Comparison of ENCODE assay signal across 9 mouse cellular contexts in genomic region chr9:90198531-90199449, GRCm38 (mm10). TPM values are rescaled to one million over a fixed set of nuclear protein-coding genes. Genes with fewer than 3 reads are reported as not detected.
DNase-seq lines count a peak whose midpoint lies in the region; ATAC-seq and TF ChIP-seq lines count a peak whose summit lies in the region.
"Had no signal": no experiment of that assay in that cellular context is flagged by ENCODE, and none has a peak within 500 bp of the region (broad histone marks: within the 10 kb centered on the region; RNA-seq: fewer than 3 reads in every experiment).

No protein-coding gene starts in this region.

- ATAC-seq in kidney, embryonic 14.5 days (ENCODE audit: low FRiP score, low TSS enrichment), result no peak
- peak; percentile 23 for ATAC-seq in lung, postnatal 0 days
- ATAC-seq in hindbrain, embryonic 13.5 days (ENCODE audit: low FRiP score), result no peak

- no peak overlapping the region for H3K9ac ChIP-seq in kidney, embryonic 14.5 days (ENCODE audit: low read depth, low read length)
- H3K9ac ChIP-seq in lung, postnatal 0 days (replicated peaks; ENCODE audit: low read depth), result no peak overlapping the region
- no peak overlapping the region for H3K9ac ChIP-seq in hindbrain, embryonic 13.5 days

- no peaks in the 10 kb centered on the region for H3K9me3 ChIP-seq in kidney, embryonic 14.5 days (ENCODE audit: control insufficient read depth, low read length)
- H3K9me3 ChIP-seq in lung, postnatal 0 days (ENCODE audit: low read length), result no peaks in the 10 kb centered on the region
- no peaks in the 10 kb centered on the region for H3K9me3 ChIP-seq in hindbrain, embryonic 13.5 days

- H3K27ac ChIP-seq in kidney, embryonic 14.5 days (ENCODE audit: low read depth, low read length), result no peak overlapping the region
- no peak overlapping the region for H3K27ac ChIP-seq in lung, postnatal 0 days (ENCODE audit: low read length)
- H3K27ac ChIP-seq in hindbrain, embryonic 13.5 days, result no peak overlapping the region

- H3K4me1 ChIP-seq in kidney, embryonic 14.5 days (ENCODE audit: control insufficient read depth, insufficient read depth, low read length), result no peaks in the 10 kb centered on the region; the same call in 1 of the 2 replicates
- peaks cover 3% of the 10 kb centered on the region for H3K4me1 ChIP-seq in lung, postnatal 0 days (ENCODE audit: insufficient read depth, low read depth, low read length)
- H3K4me1 ChIP-seq in hindbrain, embryonic 13.5 days (replicated peaks), result peaks cover 5% of the 10 kb centered on the region; the same call in 1 of the 2 replicates

- no peaks in the 10 kb centered on the region; the same call in 1 of the 2 replicates for H3K36me3 ChIP-seq in kidney, embryonic 14.5 days (ENCODE audit: control insufficient read depth, insufficient read depth, low read length)
- H3K36me3 ChIP-seq in lung, postnatal 0 days (ENCODE audit: insufficient read depth, low read length), result peaks cover 7% of the 10 kb centered on the region; the same call in 1 of the 2 replicates
- peaks cover 87% of the 10 kb centered on the region for H3K36me3 ChIP-seq in hindbrain, embryonic 13.5 days
- H3K36me3 ChIP-seq: G1E had no signal

- no peak overlapping the region for H3K4me3 ChIP-seq in kidney, embryonic 14.5 days (ENCODE audit: low read length)
- no peak overlapping the region for H3K4me3 ChIP-seq in lung, postnatal 0 days (ENCODE audit: low read depth, low read length)
- no peak overlapping the region for H3K4me3 ChIP-seq in hindbrain, embryonic 13.5 days

- peak; percentile 20; the same call in 1 of the 2 replicates for TF ChIP-seq CTCF in lung, postnatal 0 days (IDR thresholded peaks at IDR 0.05)

- H3K27me3 ChIP-seq in kidney, embryonic 14.5 days (ENCODE audit: control insufficient read depth, insufficient read depth, low read length), result no peaks in the 10 kb centered on the region
- no peaks in the 10 kb centered on the region for H3K27me3 ChIP-seq in lung, postnatal 0 days (replicated peaks; ENCODE audit: insufficient read depth, low read length)
- H3K27me3 ChIP-seq in hindbrain, embryonic 13.5 days, result no peaks in the 10 kb centered on the region

- peak; percentile 78 for DNase-seq in kidney, adult 11 months
- peak; percentile 27 for DNase-seq in Muller cell, postnatal 12 days (ENCODE audit: inconsistent ontology term)
- DNase-seq in gastrocnemius, adult 18-20 months (ENCODE audit: low spot score), result peak; percentile 81
- DNase-seq in heart, postnatal 4 days, result peak; percentile 90
- DNase-seq in lung, postnatal 0 days (ENCODE audit: low spot score), result peak; percentile 50
- no peak for DNase-seq in thymus, postnatal 10 days (ENCODE audit: low spot score in 2 of 2)

- no peak for TF ChIP-seq EP300 in lung, postnatal 0 days (IDR thresholded peaks at IDR 0.05)

- H3K4me2 ChIP-seq in kidney, embryonic 14.5 days (replicated peaks; ENCODE audit: low read depth, low read length), result no peak overlapping the region
- no peak overlapping the region for H3K4me2 ChIP-seq in lung, postnatal 0 days (replicated peaks; ENCODE audit: low read depth, low read length)
- no peak overlapping the region for H3K4me2 ChIP-seq in hindbrain, embryonic 13.5 days

- WGBS in kidney, embryonic 14.5 days, result 65% methylated on average over 10 of the region's 10 CpGs
- WGBS in lung, postnatal 0 days, result 48% methylated on average over 10 of the region's 10 CpGs
- 75% methylated on average over 10 of the region's 10 CpGs for WGBS in hindbrain, embryonic 13.5 days

RNA-seq across cellular contexts. Expression of gene Adamts7, which starts 35.9 kb away (rescaled TPM):
- polyA plus RNA-seq in kidney, embryonic 14.5 days (2014; fragmentation: Nextera tagmentation; extraction: Ambion mirVana), result 10.0 and 10.6 TPM in 2 replicates
- total RNA-seq in gastrocnemius, adult 18-20 months (2021), result under 1 TPM; 0.21 to 0.23 TPM
- 10 to 100 TPM; 17.5 to 17.6 TPM for total RNA-seq in heart, postnatal 4 days (2021)
- 4.1 and 5.4 TPM in 2 replicates for polyA plus RNA-seq in lung, postnatal 0 days (2015; fragmentation: Nextera tagmentation; extraction: Ambion mirVana)
- polyA plus RNA-seq in hindbrain, embryonic 13.5 days (2015; fragmentation: Nextera tagmentation; extraction: Ambion mirVana), result 12.1 and 14.1 TPM in 2 replicates
- total RNA-seq: G1E had no signal
- polyA plus RNA-seq: G1E had no signal

Comparison
In these comparisons a context has a peak if more than half of its experiments do, and no peak if none do; other contexts are left out.
1. DNase-seq: peak in kidney, adult 11 months (single experiment), Muller cell, postnatal 12 days (single experiment), gastrocnemius, adult 18-20 months (single experiment), heart, postnatal 4 days (single experiment) and lung, postnatal 0 days (single experiment); none in thymus, postnatal 10 days (0 of 2).